Mouse (Mus musculus) kidney, adult 2 months (tissue): ENCODE measurements around the gene Setd1b. TPM values are rescaled to one million over a fixed set of nuclear protein-coding genes. Genes with fewer than 3 reads are reported as not detected.
A peak's percentile ranks its signal among the peaks of the same experiment; 100 is the strongest.

Experiments used
- DNase-seq: peaks from one replicate; pipeline ENCODE4 v3.0.0; 2021
- H3K27ac ChIP-seq: fragments of 200-500 bp; 2 replicates; pipeline ENCODE4 v1.5.1; 2012; ENCODE audit warnings: low read depth, low read length, control low read depth, inconsistent platforms; ENCODE audit not compliant: insufficient read depth
- H3K27me3 ChIP-seq: fragments of 200-500 bp; replicated peaks from 2 replicates; pipeline ENCODE4 v1.6.1; 2012; ENCODE audit warnings: mild to moderate bottlenecking, moderate library complexity, low read length, inconsistent platforms; ENCODE audit not compliant: control insufficient read depth, insufficient read depth
- H3K36me3 ChIP-seq: fragments of 200-500 bp; 2 replicates; pipeline ENCODE4 v1.6.1; 2012; ENCODE audit warnings: mild to moderate bottlenecking, moderate library complexity, low read length, inconsistent platforms; ENCODE audit not compliant: control insufficient read depth, insufficient read depth
- H3K4me1 ChIP-seq: fragments of 200-500 bp; 2 replicates; pipeline ENCODE4 v1.6.1; 2011; ENCODE audit warnings: low read length; ENCODE audit not compliant: control insufficient read depth, insufficient read depth
- H3K4me3 ChIP-seq: fragments of 200-500 bp; 2 replicates; pipeline ENCODE4 v1.5.1; 2011; ENCODE audit warnings: mild to moderate bottlenecking, low read depth, low read length, control low read depth; ENCODE audit not compliant: insufficient read depth
- CTCF ChIP-seq: fragments of 200-500 bp; conservative IDR thresholded peaks from 2 replicates; pipeline ENCODE4 v1.5.1; 2011; ENCODE audit warnings: low read depth, mild to moderate bottlenecking, control low read depth, low read length, moderate library complexity, mixed read lengths; ENCODE audit not compliant: insufficient read depth, insufficient read length
- POLR2A ChIP-seq: fragments of 200-500 bp; IDR thresholded peaks from one replicate; pipeline ENCODE4 v1.6.1; 2011; ENCODE audit warnings: low read depth, low read length, control low read depth
- WGBS: fragments of 180-500 bp; shearing (Covaris S2); methylation state at CpG from one replicate; pipeline ENCODE4 v1.1.7; 2018; 5-methylcytosine and 5-hydroxymethylcytosine counted together
- polyA plus RNA-seq: library from polyadenylated mRNA; depleted of rRNA; stranded (reverse); fragments of >200 nt; gene quantifications from 2 replicates; pipeline ENCODE4 v1.2.3, GENCODE M21; 2012

Setd1b gene
- polyA plus RNA-seq, 1 experiment: 8.8 TPM

DNA sequence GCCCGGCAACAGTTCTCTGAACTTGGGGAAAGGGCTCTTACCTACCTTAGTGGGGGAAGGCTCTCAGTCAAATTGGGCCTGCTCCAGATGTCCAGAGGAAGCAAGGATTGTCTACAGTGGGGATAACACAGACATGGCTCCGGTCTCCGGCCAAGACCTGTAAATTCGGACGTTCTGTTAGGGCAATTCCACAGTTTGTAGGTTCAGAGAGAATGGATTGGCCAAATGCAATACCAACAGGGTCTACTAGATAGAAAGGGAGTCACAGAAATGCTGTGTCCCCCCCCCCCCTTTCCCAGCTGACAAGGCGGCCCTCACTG, 4.1 kb upstream of the Setd1b start:
- TF ChIP-seq POLR2A (no peak), CTCF (no peak)
- DNase-seq: no peak
- 2% methylated on average over 6 of the region's 6 CpGs for WGBS
- no peaks in the 10 kb centered on the region for H3K27me3 ChIP-seq
- H3K27ac ChIP-seq: peak overlapping the region; percentile 98
- peaks cover 3% of the 10 kb centered on the region; the same call in 1 of the 2 replicates for H3K36me3 ChIP-seq
- peak overlapping the region; percentile 63 for H3K4me3 ChIP-seq
- peaks cover 31% of the 10 kb centered on the region for H3K4me1 ChIP-seq

DNA sequence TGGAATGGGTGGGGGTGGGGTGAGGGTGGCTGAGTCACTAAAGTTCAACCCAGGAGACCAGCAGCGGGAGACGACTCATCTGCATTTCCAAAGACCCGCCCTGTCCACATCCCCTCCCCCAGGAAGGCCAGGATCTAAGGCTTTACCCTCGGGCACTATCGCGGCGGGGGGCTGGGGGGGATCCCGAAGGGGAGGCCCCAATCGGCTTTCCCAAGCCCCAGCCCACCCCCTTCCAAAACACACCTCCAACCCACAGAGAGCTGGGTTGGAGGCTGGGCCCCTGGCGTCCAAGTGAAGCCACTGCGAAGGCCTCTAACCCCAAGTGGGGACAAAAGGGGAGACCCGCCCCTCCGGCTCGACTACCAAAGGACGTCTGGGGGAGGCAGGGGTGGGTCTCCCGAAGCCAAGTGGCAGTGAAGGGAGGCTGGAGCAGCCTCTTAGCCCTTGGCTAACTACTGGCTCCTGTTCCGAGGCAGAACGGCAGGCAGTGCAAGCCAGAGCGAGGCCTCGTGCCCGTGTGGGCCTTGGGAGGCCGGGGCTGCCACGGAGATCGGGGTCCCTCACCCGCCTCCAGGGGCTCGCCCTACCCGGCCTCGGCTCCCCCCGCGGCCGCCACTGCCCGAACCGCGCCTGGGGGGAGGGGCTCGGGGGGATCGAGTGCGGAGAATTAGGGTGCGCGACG, 3.6 kb upstream of the Setd1b start:
- H3K27me3 ChIP-seq: no peaks in the 10 kb centered on the region
- TF ChIP-seq CTCF (no peak), POLR2A (peak; percentile 48)
- peak overlapping the region; percentile 99 for H3K27ac ChIP-seq
- WGBS: under 1% methylated on average over 39 of the region's 40 CpGs
- DNase-seq: peak; percentile 89
- H3K4me1 ChIP-seq: peaks cover 28% of the 10 kb centered on the region
- peaks cover 3% of the 10 kb centered on the region; the same call in 1 of the 2 replicates for H3K36me3 ChIP-seq
- peak overlapping the region; percentile 63 for H3K4me3 ChIP-seq

DNA sequence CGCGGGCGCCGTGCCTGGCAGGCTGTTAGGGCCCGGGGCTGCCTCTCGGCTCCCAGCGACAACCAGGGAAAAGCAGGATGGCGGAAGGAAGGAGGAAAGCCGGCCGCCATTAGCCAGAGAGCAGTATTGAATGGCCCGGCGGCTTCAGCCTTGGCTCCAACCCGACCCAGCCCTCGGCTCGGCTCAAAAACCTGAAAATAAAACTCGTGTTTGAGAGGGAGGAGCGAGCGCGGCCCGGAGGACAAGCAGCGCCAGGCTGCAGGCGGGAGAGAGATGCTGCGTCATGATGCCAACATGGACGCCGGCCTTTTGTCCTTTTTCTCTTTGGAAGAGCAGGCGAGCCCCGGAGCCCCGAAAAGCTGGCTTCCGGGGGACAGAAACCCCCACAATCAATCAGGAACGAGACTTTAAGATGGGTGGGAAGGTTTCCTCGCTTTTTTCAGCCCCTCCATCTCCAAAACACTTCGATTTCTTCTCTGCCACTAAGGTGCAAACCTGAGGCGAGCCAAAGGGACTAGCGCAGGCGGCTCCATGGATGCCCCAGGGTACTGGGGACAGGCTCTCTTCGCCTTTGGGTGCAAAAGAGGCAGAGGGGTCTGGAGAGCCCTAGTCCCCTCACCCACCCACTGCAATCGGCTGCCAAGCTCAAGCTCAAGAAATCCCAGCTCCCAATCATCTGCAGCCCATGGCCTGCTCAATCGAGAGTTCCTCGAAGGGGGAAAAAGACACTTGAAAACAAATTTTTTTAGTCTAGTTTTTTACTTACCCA, 2.9 kb upstream of the Setd1b start:
- Histone ChIP-seq H3K4me1 (peaks cover 30% of the 10 kb centered on the region), H3K27me3 (no peaks in the 10 kb centered on the region), H3K36me3 (no peaks in the 10 kb centered on the region; the same call in 1 of the 2 replicates), H3K27ac (peak overlapping the region; percentile 99), H3K4me3 (peak overlapping the region; percentile 63)
- no peak for TF ChIP-seq CTCF
- TF ChIP-seq POLR2A: peak; percentile 73
- DNase-seq: peak; percentile 93
- WGBS: under 1% methylated on average over 39 of the region's 39 CpGs

DNA sequence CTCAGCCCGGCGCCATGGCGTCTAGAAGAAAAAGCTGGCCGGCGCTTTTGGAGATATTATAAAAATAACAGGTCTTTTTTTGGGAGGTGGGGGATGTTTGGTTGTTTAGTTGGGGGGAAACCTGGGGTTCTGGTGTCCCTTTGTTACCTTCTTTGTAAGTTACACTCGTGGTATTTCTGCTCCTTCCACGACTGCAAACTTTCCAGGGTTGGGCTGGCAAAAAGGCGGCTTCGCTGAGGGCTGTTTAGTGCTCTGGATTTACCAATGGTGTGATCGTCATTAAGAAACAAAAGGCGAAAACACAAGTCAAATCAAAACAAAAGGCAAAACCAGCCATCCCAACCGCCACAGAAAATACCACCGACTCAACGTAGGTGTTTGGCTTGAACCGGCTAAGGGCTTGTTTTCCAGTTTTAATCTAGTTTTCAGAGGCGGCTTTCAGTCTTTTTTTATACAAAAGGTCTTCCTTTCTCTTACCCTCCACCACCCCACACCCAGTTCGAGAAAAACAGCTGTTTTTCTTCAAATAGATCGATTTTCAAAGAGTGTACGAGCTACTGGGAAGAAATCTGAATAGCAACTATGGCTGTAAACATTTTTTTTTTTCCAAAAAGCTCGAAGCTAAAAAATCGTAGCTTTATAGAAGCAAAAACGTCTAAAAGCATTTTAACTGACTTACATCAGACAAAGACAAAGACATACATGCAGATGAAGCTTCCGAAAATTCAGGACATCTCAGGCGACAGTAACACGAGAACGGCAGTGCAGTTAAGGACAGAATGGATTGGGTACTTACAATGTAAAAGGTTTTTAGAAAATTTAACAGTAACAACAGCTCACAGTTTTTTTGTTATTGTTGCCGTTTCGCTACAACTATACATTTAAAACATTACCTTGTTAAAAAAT, 2.0 kb upstream of the Setd1b start:
- WGBS: 2% methylated on average over 28 of the region's 28 CpGs
- Histone ChIP-seq H3K36me3 (no peaks in the 10 kb centered on the region; the same call in 1 of the 2 replicates), H3K4me3 (peak overlapping the region; percentile 63), H3K4me1 (peaks cover 28% of the 10 kb centered on the region), H3K27ac (peak overlapping the region; percentile 99), H3K27me3 (no peaks in the 10 kb centered on the region)
- DNase-seq: peak; percentile 48
- no peak for TF ChIP-seq POLR2A
- no peak for TF ChIP-seq CTCF

DNA sequence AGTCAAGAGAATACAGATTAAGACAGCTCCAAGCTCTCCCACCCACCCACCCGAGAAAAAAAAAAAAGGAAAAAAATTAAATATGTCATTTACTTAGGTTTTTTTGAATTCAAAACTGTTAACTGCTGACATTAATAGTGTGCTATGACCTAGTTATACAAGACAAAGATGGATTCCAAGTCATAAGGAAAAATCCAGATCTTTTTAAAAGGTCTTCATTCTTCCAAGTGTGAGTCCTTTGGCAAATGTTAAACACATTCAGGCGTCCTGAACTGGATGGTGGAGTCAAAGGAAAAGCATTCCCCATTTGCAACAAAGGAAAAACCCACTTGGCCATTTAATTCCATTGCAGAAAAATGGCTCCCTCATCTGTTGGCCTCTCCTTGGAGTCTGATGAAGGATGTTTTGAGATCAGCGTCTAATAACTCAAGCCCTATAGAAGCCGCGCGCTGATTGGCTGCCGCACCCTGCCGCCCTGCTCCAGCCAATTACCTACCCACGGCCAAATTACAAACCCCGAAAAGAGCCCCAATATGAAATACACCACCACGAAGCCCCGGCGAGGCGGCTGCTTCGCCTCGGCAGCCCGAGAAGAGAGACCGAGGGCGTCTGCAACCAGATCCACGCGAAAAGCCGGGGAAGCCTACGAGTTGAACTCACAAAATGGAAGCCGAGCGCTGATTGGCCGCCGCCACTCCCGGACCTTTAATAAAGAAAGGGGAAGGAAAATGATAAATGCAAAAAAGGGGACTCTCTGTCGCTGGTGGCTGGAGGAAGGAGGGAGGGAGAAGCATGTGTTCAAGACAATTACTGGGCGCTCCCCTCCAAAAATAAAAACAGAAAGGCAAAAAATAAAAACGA, 1.1 kb upstream of the Setd1b start:
- H3K27ac ChIP-seq: peak overlapping the region; percentile 96
- peak; percentile 97 for DNase-seq

DNA sequence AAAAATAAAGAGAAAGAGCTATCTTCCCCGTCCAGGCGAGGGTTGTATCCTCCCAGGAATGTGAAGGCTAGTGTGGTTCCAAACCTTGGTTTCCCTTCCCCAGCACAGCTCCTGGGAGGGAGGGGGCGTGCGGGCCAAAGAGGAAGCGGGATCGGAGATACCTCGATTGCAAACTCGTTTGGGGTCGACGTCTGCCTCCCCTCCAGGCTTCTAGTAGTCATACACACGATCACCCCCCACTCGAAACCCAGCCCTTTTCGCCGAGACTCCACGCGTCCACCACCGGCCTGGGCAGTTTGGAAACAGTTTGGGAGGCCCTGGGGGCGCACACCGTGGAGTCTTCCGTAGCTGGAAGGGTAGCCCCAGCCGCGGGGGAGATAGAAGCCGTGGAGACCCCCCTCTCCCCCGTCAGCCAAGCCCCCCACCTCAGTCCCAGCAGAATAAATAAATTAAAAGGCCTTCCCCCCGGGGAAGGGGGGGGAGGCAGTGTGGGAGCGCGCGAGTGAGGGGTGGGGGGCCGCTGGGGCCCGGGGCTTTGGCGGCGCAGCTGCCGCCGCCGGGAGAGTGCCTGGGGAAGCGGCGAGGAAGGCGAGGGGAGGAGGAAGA, 335 bp upstream of the Setd1b start:
- DNase-seq: no peak
- H3K4me1 ChIP-seq: peaks cover 16% of the 10 kb centered on the region
- WGBS: under 1% methylated on average over 37 of the region's 38 CpGs
- H3K4me3 ChIP-seq: peak overlapping the region; percentile 57
- no peaks in the 10 kb centered on the region for H3K27me3 ChIP-seq
- TF ChIP-seq CTCF: no peak
- TF ChIP-seq POLR2A: no peak
- no peaks in the 10 kb centered on the region; the same call in 1 of the 2 replicates for H3K36me3 ChIP-seq
- peak overlapping the region; percentile 96 for H3K27ac ChIP-seq

More for the DNA sequence above, 1.1 kb upstream of the Setd1b start:
- H3K4me3 ChIP-seq: peak overlapping the region; percentile 57
- H3K36me3 ChIP-seq: no peaks in the 10 kb centered on the region; the same call in 1 of the 2 replicates
- H3K4me1 ChIP-seq: peaks cover 20% of the 10 kb centered on the region
- WGBS: under 1% methylated on average over 31 of the region's 31 CpGs
- H3K27me3 ChIP-seq: no peaks in the 10 kb centered on the region
- TF ChIP-seq CTCF (no peak), POLR2A (peak; percentile 48)
